Mouse (Mus musculus) monocyte, adult 59 days (primary cell): Measurements from ENCODE around the gene Nr2c2. TPM values are rescaled to one million over a fixed set of nuclear protein-coding genes. Genes with fewer than 3 reads are reported as not detected.

Experiments used
- total RNA-seq, 2 experiments: library from RNA; stranded (reverse); gene quantifications; one replicate each; pipeline ENCODE4 v1.2.4; 2023

Gene Nr2c2
- 10 to 100 TPM; 72.7 to 78.6 TPM for total RNA-seq

DNA sequence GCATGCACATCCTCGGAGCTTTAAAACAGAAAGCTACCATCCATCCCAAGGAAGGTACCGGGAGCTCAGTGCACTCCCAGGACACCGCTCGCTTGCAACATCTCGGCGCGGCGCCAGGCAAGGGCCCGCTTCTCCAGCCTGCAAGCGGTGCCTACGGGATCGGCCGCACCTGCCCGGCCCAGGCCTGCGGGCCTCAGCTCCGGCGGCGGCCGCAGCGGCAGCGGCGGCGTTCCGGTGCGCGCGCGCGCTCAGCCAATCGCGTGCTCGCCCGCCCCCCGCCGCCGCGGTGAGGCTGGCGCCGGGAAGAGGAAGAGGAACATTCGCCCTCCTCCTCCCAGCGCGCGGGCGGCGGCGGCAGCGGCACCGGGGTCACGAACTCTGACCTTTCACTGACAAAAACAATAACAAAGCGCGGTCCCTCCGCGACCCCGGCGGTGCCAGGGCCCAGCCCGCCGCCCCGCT is at the start of gene Nr2c2:
Nr2c2 (plus strand) TSS at position 261 of the 462 bp plus-strand sequence.

DNA sequence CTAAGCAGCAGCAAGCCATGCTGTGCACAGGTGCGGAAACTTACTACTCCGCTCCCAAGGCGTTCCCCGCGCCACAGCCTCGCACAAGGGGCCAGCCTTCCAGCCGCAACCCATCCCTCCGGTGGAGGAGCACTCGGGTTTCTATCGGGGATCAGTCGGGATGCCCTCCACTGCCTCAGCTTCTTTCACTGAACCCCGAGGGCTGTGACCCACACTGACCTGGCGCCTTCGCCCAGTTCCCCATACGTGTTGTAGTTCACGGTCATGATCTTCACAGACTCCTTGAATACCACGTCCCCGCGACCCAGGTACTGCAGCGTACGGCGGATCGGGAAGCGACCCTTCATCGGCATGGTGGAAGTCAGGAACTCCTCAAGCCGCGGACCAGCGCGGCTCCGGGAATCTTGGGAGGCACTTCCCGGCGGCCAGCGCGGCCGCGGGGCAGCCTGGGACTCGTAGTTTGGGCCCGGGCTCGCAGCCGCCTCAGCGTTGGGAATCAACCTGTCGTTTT is 92.5 kb downstream of the Nr2c2 start, which contains the start of gene Mrps25:
Mrps25 (minus strand) TSS at position 413 of the 511 bp plus-strand sequence.

DNA sequence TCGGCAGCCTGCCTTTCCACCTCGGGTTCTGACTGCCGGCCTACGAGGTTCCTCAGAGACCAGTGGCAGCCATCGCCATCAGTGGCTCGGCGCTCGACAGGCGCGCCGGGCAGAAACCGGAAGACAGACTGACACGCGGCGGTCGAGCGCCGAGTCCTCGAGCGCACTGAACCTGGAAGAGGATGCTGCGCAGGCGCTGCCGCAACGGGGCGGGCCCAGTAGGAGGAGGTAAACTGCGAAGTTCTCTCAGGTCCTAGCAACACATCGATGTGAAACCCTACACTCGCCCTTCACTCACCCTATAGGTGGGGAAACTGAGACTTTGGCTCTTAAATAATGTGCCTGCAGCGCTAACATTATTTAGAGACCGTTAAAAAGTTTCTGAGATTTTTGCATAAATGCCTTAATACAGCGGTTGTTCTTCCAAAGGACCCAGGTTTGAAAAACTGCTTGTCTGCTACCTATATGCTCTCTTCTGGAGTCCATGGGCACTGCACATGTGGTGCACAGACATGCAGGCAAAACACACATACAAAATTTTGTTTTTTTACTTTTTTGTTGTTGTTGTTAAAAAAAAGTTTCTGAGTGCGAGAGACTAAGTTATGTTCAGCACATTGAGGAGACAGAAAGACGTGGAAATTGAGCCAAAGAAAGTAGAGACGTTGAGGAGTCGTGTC is 123.7 kb downstream of the Nr2c2 start, which contains the start of gene Rbsn:
Rbsn (minus strand) TSS at position 153 of the 677 bp plus-strand sequence.

Other genes with a start within 250 kb of the Nr2c2 start
- 10 to 100 TPM; 34.7 to 39.0 TPM for gene Ccdc174, start 213.3 kb upstream of the Nr2c2 start, total RNA-seq
- gene 4930590J08Rik, start 188.6 kb upstream of the Nr2c2 start, total RNA-seq, result 1 to 10 TPM; 1.7 to 1.8 TPM
- gene Fgd5, start 112.5 kb upstream of the Nr2c2 start, total RNA-seq, result under 1 TPM; 0.16 to 0.18 TPM
- gene Mrps25, start 92.6 kb downstream of the Nr2c2 start, total RNA-seq, result 10 to 100 TPM; 18.0 to 21.3 TPM
- 10 to 100 TPM; 21.6 to 23.9 TPM for gene Rbsn, start 123.5 kb downstream of the Nr2c2 start, total RNA-seq
- not detected for gene Trh, start 153.3 kb downstream of the Nr2c2 start, total RNA-seq